Mouse (Mus musculus) kidney, adult 2 months (tissue): ENCODE measurements around the gene Gm49395.

Experiments used
- CTCF ChIP-seq: fragments of 200-500 bp; conservative IDR thresholded peaks from 2 replicates; pipeline ENCODE4 v1.5.1; 2011; ENCODE audit warnings: low read depth, mild to moderate bottlenecking, control low read depth, low read length, moderate library complexity, mixed read lengths; ENCODE audit not compliant: insufficient read depth, insufficient read length
- POLR2A ChIP-seq: fragments of 200-500 bp; IDR thresholded peaks from one replicate; pipeline ENCODE4 v1.6.1; 2011; ENCODE audit warnings: low read depth, low read length, control low read depth

GRCm38 (mm10) chr13:115095392-115095791 is 6.3 kb downstream of the Gm49395 start:
- no peak for TF ChIP-seq POLR2A
- TF ChIP-seq CTCF: peak; percentile 27; the same call in 1 of the 2 replicates
